Mouse (Mus musculus) left cerebral cortex, adult 9 months (tissue): ENCODE measurements around the gene Trim69.
"Not testable (repeated sequence)": the region's sequence is repeated elsewhere in the genome, so short reads cannot be mapped to it uniquely, and the experiment has no call there.

Source experiments
- DNase-seq, 2 experiments: peaks; one replicate each; pipeline ENCODE4 v3.0.0; 2022; ENCODE audit warnings: low spot score in 2 of 2

Trim69 gene

GRCm38 (mm10) chr2:122210534-122211228 is 50.2 kb downstream of the Trim69 start:
- no peak for DNase-seq

DNA sequence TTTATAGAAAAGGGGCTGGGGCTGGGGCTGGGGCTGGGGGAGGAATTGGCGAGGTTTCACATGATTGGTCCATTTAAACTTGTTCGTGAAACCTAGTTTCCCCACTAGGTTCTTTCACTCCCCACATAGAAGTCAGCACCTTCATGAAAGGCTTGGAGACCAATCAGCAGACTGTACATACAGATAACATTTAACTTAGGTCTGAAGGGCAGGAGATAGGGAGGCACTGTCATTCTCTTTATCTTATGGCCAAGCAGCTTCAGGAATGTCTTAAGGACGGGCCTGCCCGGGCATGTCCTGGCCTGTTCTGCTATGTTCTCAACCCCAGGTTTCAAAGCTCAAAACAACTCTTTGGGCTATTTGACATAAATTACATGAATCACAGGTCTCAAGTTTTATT is 56.6 kb downstream of the Trim69 start:
- DNase-seq = not testable (repeated sequence)

- no peak for DNase-seq
Measured at GRCm38 (mm10) chr2:122218234-122218633, 57.7 kb downstream of the Trim69 start.

DNA sequence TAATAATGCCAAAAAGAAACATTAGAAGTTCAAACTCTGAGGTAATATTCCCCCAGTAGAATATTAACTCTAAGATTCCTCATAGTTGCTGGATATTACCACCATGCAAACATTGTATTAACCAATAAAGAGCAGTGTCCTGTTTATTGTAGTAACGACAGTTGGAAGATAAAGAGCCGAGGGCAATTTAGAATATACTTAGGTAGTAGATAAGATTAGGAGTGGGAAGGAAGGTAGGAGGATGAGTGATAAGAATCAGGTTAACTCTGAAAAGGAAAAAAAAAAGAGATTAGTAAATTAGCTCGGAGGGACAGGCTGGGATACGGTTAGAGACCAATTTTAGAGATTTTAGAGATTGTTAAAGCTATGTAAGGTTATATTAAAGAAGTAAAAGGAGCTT is 60.9 kb downstream of the Trim69 start:
- no peak for DNase-seq

DNA sequence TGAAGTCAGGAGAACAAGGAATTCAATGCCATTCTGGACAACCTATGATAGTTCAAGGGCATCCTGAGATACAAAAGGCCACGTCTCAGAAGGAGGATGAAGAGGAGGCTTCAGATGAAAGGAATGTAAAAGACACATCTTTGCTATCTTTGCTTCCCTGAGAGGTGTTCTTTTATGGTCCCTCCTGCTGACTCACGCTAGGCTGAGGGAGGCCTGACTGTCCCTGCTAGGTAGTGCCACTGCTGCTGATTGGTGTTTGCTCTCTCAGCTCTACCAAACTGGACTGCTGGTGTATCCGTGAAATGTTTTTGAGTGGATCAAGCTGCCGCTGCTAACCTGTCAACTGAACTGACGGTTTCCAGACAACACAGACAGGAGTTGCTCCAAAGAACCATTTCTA is 61.3 kb downstream of the Trim69 start:
- DNase-seq = no peak

- no peak for DNase-seq
Measured at GRCm38 (mm10) chr2:122222272-122222671, 61.8 kb downstream of the Trim69 start.

GRCm38 (mm10) chr2:122223654-122224053 is 63.2 kb downstream of the Trim69 start:
- no peak for DNase-seq
